Mouse (Mus musculus): ENCODE data around the gene Ddx59. TPM values are rescaled to one million over a fixed set of nuclear protein-coding genes. Genes with fewer than 3 reads are reported as not detected.

The Ddx59 gene
- polyA plus RNA-seq, 1 experiment from 2014 or later, result 14.6 TPM

DNA sequence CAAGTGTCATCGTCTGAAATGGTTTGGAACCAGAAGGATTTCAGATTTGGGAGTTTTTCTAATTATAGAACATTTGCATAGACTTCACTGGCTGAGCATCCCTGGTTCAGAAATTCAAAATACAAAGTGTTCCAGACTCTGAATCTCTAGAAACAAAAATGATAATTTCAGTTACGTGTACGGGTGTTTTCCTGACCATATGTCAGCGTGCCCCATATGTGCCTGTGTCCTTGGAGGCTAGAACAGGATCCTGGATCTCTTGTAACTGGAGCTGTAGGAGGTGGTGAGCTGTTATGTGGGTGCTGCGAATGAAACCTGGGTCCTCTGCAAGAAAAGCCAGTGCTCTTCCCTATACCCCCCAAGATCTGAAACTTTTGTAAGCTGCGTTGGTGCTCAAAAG, 3.3 kb downstream of the Ddx59 start:
- Histone ChIP-seq H3K4me1 (peaks cover 10% of the 10 kb centered on the region; the same call in 1 of the 2 replicates), H3K9me3 (no peaks in the 10 kb centered on the region), H3K27me3 (ENCODE audit: insufficient read depth, poor library complexity, severe bottlenecking) (no peaks in the 10 kb centered on the region), H3K4me3 (no peak overlapping the region), H3K27ac (no peak overlapping the region), H3K36me3 (peaks cover 27% of the 10 kb centered on the region)
- WGBS, result 93% methylated on average over 6 of the region's 6 CpGs
- no peak for DNase-seq (ENCODE audit: low spot score)

DNA sequence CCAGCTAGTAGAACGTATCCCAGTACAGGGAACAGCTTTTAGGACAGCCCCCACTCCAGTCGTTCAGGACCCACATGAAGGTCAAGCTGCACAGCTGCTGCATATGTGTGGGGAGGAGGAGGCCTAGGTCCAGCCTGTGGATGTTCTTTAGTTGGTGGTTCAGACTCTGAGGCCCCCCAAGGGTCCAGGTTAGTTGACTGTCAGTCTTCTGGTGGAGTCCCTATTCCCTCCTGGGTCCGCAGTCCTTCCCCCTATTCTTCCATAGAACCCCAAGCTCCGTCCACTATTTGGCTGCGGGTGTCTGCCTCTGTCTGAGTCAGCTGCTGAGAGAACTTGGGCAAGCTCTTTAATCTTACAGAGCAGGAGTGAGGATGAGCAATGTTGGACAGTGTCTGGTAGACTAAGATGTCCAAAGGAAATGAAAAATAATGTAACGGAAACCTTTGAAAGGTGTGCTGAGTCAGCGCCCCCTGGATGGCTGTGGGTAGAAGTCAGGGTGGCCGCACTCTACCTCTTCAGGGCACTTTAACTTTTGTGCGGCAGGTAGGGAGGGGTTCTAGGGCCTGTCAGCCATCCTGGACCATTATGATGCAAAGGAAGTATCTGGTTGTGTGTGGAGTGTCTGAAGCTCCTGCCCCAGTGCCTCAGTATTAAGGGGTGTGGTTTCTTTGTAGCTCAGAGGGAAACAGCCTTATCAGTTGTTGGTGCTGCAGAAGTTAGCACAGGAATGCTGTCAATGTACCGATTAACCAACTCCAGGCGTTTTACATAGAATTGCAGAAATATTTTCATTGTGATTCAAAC, 12.3 kb downstream of the Ddx59 start:
- 65% methylated on average over 11 of the region's 11 CpGs for WGBS

DNA sequence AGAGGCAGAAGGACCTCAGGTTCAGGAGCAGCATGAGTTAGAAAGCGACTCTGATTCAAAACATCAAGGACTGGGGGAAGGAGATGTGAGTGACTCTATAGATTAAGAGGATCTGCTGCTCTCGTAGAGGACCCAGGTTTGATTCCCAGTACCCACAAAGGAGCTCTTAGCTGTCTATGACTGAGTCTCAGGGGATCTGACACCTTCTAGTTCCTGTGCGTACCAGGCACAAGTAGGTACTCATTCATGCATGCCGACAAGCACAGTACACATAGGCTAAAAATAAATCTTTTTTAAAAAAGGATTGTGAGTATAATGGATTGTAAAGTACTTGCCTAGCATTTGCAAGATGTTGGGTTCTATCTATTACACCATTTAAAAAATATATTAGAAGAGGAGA, 13.9 kb downstream of the Ddx59 start:
- Histone ChIP-seq H3K9me3 (no peaks in the 10 kb centered on the region), H3K27ac (no peak overlapping the region), H3K27me3 (ENCODE audit: insufficient read depth, poor library complexity, severe bottlenecking) (no peaks in the 10 kb centered on the region), H3K4me1 (peaks cover 17% of the 10 kb centered on the region), H3K36me3 (peaks cover 7% of the 10 kb centered on the region; the same call in 1 of the 2 replicates), H3K4me3 (no peak overlapping the region)
- WGBS, result 84% methylated on average over 4 of the region's 4 CpGs
- DNase-seq (ENCODE audit: low spot score), result no peak

More for the DNA sequence above, 12.3 kb downstream of the Ddx59 start:
- Histone ChIP-seq H3K27ac (peak overlapping the region; percentile 43; the same call in 1 of the 2 replicates), H3K4me1 (peaks cover 17% of the 10 kb centered on the region), H3K4me3 (no peak overlapping the region), H3K36me3 (peaks cover 3% of the 10 kb centered on the region; the same call in 1 of the 2 replicates), H3K27me3 (ENCODE audit: insufficient read depth, poor library complexity, severe bottlenecking) (no peaks in the 10 kb centered on the region), H3K9me3 (no peaks in the 10 kb centered on the region)
- no peak for DNase-seq (ENCODE audit: low spot score)

DNA sequence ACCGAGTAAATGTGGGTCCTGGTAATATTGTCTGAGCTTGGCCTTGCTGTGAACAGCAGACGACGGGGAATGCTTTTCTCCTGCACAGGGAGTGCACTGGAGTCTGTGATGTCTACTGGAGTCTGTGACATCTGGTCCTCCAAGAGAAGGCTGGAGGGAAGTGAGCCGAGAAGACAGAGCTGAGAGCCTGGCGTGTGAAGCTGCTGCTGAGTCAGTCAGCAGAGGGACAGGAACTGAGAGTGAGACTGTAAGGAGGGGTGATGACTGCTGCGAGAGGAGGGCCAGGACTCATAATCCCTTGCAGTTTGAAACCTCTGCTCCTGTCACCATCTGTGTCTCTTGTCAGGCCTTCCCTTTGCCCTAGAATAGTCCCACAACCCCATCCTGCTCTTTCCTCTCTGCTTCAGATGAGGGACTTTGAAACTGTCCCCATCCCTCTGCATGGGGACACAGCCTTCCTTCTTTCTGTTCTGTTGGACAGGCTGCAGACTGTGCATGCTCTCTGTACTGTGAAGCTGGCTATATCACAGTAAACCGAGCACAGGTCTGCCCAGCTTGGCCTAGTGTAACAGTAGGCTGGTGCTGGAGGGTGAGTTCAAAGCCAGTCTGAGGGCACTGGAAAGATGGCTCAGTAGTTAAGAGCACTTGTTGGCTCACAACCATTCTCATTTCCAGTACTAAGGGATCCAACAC, 15.2 kb downstream of the Ddx59 start:
- H3K36me3 ChIP-seq, result peaks cover 13% of the 10 kb centered on the region; the same call in 1 of the 2 replicates
- no peaks in the 10 kb centered on the region for H3K27me3 ChIP-seq (ENCODE audit: insufficient read depth, poor library complexity, severe bottlenecking)
- H3K4me1 ChIP-seq, result peaks cover 17% of the 10 kb centered on the region
- no peak overlapping the region for H3K27ac ChIP-seq
- DNase-seq (ENCODE audit: low spot score), result no peak
- H3K9me3 ChIP-seq, result no peaks in the 10 kb centered on the region
- H3K4me3 ChIP-seq, result no peak overlapping the region
- WGBS, result 58% methylated on average over 7 of the region's 7 CpGs

DNA sequence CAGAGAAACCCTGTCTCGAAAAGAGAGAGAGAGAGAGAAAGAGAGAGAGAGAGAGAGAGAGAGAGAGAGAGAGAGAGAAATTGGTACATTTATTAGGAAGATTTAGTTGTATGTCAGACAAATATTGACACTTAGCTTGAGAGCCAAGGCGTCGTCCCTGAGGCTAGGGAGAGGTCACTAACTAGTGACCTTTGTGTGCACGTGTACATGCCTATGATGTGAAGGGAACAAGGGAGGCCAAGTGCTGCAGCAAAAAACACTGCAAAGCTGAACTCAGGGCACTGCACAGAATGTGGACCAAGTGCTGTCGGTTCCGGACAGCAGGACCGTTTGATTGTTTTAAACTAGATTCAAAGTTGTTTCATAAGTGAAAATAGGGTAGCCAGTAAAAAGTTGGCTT, 25.7 kb downstream of the Ddx59 start:
- WGBS, result 81% methylated on average over 7 of the region's 7 CpGs
- peak; percentile 38 for DNase-seq (ENCODE audit: low spot score)
- no peak overlapping the region for H3K27ac ChIP-seq
- no peaks in the 10 kb centered on the region for H3K9me3 ChIP-seq
- no peaks in the 10 kb centered on the region for H3K27me3 ChIP-seq (ENCODE audit: insufficient read depth, poor library complexity, severe bottlenecking)
- H3K4me1 ChIP-seq, result peaks cover 5% of the 10 kb centered on the region; the same call in 1 of the 2 replicates
- H3K4me3 ChIP-seq, result no peak overlapping the region
- H3K36me3 ChIP-seq, result peaks cover 9% of the 10 kb centered on the region; the same call in 1 of the 2 replicates

DNA sequence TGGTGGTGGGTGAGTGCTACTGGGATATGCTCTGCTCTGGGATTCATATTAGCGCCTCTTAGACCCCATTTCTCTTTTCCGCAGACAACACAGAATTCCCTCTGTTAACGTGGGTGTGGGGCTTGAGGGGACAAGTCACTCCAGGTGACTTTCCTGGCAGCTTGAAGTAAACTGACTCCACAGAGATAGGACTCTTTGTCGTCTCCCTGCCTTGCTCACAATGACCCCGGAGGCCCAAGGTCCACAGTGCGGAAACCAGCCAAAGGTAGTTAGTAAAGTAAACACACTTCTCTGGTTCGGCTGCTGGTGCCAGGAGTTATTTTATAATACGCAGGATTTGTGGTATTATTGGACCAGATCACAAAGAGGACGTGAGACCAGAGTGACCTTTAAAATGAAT, 27.7 kb downstream of the Ddx59 start:
- H3K36me3 ChIP-seq, result peaks cover 6% of the 10 kb centered on the region; the same call in 1 of the 2 replicates
- DNase-seq (ENCODE audit: low spot score), result no peak
- peaks cover 5% of the 10 kb centered on the region; the same call in 1 of the 2 replicates for H3K4me1 ChIP-seq
- H3K9me3 ChIP-seq, result no peaks in the 10 kb centered on the region
- no peak overlapping the region for H3K27ac ChIP-seq
- H3K27me3 ChIP-seq (ENCODE audit: insufficient read depth, poor library complexity, severe bottlenecking), result no peaks in the 10 kb centered on the region
- no peak overlapping the region for H3K4me3 ChIP-seq
- WGBS, result 67% methylated on average over 9 of the region's 9 CpGs

DNA sequence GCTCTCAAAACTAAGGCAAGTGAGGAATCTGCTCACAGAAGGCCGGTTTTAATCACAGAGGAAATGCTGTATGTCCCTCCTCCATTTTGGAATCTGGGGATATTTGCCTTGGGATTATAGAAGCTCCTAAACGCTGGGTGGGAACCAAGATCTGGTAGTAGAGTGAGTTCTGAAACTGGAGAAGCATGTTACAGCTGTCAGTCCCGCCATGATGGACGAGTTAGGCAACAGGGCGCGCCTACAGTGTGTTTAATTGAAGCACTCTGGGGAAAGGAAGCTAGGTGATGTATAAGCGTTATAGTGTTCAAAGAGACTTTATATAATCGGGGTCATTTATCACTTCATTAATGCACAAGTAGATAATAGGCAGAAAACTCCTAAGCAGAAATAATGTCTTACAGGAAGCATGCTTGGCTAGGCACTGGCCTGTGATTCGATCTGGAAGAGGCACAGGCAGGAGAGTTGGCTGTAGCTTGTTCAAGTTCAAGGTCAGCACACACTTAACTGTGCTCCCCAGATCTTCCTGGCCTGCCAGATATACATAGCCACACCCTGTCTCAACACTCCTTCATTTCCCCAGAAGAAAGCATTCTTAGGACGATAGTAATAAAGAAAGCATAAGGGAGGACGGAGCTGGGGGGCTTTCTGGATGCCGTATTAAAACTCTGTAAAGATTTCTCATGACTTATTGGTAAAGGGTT, 29.6 kb downstream of the Ddx59 start:
- no peaks in the 10 kb centered on the region for H3K27me3 ChIP-seq (ENCODE audit: insufficient read depth, poor library complexity, severe bottlenecking)
- WGBS, result 82% methylated on average over 12 of the region's 12 CpGs

DNA sequence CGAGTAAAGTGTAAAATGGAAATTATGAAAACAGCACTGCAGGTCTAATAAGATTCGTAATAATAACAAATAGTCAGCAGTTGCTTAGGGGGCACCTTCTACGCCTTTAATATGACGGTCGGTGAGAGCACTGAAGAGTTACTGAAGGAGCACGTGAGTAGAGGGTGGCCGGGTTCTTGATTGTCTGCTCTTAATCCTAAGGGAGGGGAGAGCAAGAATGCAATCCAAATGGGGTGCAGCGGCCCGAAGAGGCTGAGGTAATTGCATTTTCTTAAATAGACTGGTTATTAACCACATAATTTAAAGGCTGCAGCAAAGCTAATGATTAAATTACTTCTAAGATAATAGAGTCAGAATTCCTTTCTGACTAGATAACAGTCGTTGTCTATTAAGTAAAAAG, 31.9 kb downstream of the Ddx59 start:
- no peak for DNase-seq (ENCODE audit: low spot score)
- WGBS, result 85% methylated on average over 10 of the region's 10 CpGs
- Histone ChIP-seq H3K27ac (no peak overlapping the region), H3K4me1 (peaks cover 5% of the 10 kb centered on the region; the same call in 1 of the 2 replicates), H3K27me3 (ENCODE audit: insufficient read depth, poor library complexity, severe bottlenecking) (no peaks in the 10 kb centered on the region), H3K36me3 (no peaks in the 10 kb centered on the region), H3K4me3 (no peak overlapping the region), H3K9me3 (no peaks in the 10 kb centered on the region)

More for the DNA sequence above, 29.6 kb downstream of the Ddx59 start:
- Histone ChIP-seq H3K36me3 (peaks cover 2% of the 10 kb centered on the region; the same call in 1 of the 2 replicates), H3K4me3 (no peak overlapping the region), H3K4me1 (peaks cover 5% of the 10 kb centered on the region; the same call in 1 of the 2 replicates), H3K9me3 (no peaks in the 10 kb centered on the region), H3K27ac (no peak overlapping the region)
- no peak for DNase-seq (ENCODE audit: low spot score)

DNA sequence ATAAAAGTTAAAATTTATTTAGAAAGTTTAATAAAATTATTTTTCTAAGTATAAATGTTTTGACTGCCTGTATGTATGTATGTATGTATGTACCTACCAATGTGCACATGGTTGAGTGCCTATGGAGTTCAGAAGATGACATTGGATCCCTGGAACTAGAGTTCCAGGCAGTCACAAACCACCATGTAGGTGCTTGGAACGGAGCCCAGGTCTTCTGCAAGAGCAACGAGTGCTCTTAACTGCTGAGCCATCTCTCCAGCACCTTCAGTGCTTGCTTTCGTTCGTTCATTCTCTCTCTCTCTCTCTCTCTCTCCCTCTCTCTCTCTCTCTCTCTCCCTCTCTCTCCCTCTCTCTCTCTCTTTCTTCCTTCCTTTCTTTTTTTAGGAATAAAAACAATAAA, 32.3 kb downstream of the Ddx59 start:
- 81% methylated on average over 4 of the region's 4 CpGs for WGBS

DNA sequence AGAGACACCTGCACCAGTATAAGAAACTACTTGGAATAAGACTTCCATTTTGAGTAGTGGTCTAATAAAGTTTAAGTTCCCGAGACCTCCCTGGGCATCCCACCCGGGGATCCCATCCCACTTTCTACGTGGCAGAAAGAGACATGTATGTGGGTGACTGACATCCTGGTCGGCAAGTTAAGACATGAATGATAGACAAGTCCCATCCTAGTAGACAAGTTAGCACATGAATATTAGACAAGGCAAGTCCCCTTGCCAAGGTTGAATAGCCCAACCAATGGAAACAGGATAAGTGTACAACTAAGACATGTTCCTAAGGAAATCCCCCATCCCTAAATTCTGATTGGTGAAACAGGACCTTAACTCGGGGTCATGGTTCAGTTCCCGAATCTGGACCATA, 34.5 kb downstream of the Ddx59 start:
- WGBS, result 85% methylated on average over 6 of the region's 6 CpGs
- Histone ChIP-seq H3K9me3 (no peaks in the 10 kb centered on the region), H3K4me3 (no peak overlapping the region), H3K27ac (no peak overlapping the region), H3K27me3 (ENCODE audit: insufficient read depth, poor library complexity, severe bottlenecking) (no peaks in the 10 kb centered on the region), H3K4me1 (peaks cover 5% of the 10 kb centered on the region; the same call in 1 of the 2 replicates), H3K36me3 (no peaks in the 10 kb centered on the region)
- DNase-seq (ENCODE audit: low spot score), result no peak

More for the DNA sequence above, 32.3 kb downstream of the Ddx59 start:
- H3K4me1 ChIP-seq, result peaks cover 5% of the 10 kb centered on the region; the same call in 1 of the 2 replicates
- no peak for DNase-seq (ENCODE audit: low spot score)
- no peaks in the 10 kb centered on the region for H3K9me3 ChIP-seq
- H3K36me3 ChIP-seq, result no peaks in the 10 kb centered on the region
- H3K27ac ChIP-seq, result no peak overlapping the region
- no peaks in the 10 kb centered on the region for H3K27me3 ChIP-seq (ENCODE audit: insufficient read depth, poor library complexity, severe bottlenecking)
- no peak overlapping the region for H3K4me3 ChIP-seq

DNA sequence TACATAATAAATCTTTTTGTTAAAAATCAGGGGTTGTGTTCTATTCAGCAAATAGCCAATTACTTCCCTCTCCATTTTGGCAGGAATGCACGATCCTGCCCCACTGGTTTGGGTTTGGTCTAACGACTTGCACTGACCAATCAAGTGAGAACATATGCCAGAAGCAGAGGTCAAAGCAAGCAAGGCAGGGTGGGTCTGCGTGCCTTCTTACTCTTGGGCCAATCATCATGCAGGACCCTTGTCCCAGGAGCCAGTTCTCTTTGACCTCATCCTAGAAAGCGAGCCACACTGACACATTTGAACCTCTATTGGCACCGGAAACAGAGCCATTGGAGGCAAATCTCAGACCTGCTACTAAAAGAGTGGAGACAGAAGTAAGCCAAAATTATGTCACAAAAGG, 35.1 kb downstream of the Ddx59 start:
- H3K27ac ChIP-seq, result no peak overlapping the region
- no peak overlapping the region for H3K4me3 ChIP-seq
- 79% methylated on average over 5 of the region's 5 CpGs for WGBS
- peaks cover 5% of the 10 kb centered on the region; the same call in 1 of the 2 replicates for H3K4me1 ChIP-seq
- no peaks in the 10 kb centered on the region for H3K27me3 ChIP-seq (ENCODE audit: insufficient read depth, poor library complexity, severe bottlenecking)
- no peaks in the 10 kb centered on the region for H3K36me3 ChIP-seq
- no peak for DNase-seq (ENCODE audit: low spot score)
- H3K9me3 ChIP-seq, result no peaks in the 10 kb centered on the region

DNA sequence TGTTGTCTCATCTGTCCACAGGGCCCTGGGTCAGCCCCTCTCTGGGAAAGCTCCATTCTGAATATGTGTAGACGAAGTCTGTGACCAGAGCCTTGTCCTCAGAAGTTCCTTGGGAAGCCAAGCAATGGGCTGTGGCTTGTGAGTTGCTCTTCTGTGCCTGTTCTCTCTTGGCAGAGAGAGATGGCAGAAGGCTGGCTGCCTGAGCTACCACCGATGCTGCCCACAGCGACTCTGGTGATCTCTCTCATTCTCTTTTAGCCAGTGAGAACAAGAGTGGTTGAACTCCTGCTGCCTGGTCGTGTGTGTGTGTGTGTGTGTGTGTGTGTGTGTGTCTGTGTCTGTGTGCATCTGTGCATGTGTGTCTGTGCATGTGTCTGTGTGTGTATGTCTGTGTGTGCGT, 37.4 kb downstream of the Ddx59 start:
- H3K27me3 ChIP-seq (ENCODE audit: insufficient read depth, poor library complexity, severe bottlenecking), result 0 out of 2 replicates have a peak, but pooled peaks cover 4% of the 10 kb centered on the region
- no peak overlapping the region for H3K27ac ChIP-seq
- whole genome bisulfite sequencing, result 78% methylated on average over 5 of the region's 5 CpGs

More for the DNA sequence above, 37.4 kb downstream of the Ddx59 start:
- Histone ChIP-seq H3K9me3 (no peaks in the 10 kb centered on the region), H3K36me3 (no peaks in the 10 kb centered on the region), H3K4me3 (no peak overlapping the region), H3K4me1 (no peaks in the 10 kb centered on the region)
- DNase-seq (ENCODE audit: low spot score), result no peak
